22 mouse cellular contexts compared by ENCODE assay signal in the genomic region with DNA sequence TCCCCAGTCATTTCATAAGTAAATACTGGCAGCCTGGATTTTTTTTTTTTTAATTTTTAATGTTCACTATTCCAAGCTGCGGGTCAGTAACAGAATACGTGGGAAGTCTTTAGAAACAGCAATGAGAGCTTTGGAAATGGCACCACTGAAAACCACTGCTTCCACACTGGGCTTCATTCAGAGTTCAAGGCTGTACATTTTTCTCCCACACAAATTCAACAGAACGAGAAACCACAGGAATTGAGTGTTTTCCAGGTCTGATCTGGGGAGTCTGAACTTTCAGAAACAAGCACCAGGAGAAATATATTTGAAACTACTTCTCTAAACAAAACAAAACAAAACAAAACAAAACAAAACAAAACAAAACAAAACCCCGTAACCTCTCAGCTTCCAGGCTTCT.
A peak's percentile ranks its signal among the peaks of the same experiment; 100 is the strongest.
DNase-seq lines count a peak whose midpoint lies in the region; ATAC-seq and TF ChIP-seq lines count a peak whose summit lies in the region.
"Had no signal": no experiment of that assay in that cellular context is flagged by ENCODE, and none has a peak within 500 bp of the region (broad histone marks: within the 10 kb centered on the region; RNA-seq: fewer than 3 reads in every experiment).

No protein-coding gene starts in this region.

- no peak overlapping the region for H3K4me2 ChIP-seq in kidney, postnatal 0 days (ENCODE audit: low read length)
- H3K4me2 ChIP-seq in embryonic facial prominence, embryonic 14.5 days (ENCODE audit: low read depth, low read length): no peak overlapping the region
- H3K4me2 ChIP-seq in hindbrain, embryonic 12.5 days (replicated peaks): no peak overlapping the region
- H3K4me2 ChIP-seq: forebrain, embryonic 13.5 days; heart, embryonic 13.5 days had no signal

- ATAC-seq in kidney, postnatal 0 days (replicated peaks; ENCODE audit: low FRiP score, low read depth): no peak
- ATAC-seq in embryonic facial prominence, embryonic 14.5 days (ENCODE audit: low read depth): no peak; the same call in 1 of the 2 replicates
- no peak for ATAC-seq in hindbrain, embryonic 12.5 days (ENCODE audit: low FRiP score)
- ATAC-seq: forebrain, embryonic 13.5 days; forebrain, postnatal 0 days; hindbrain, embryonic 16.5 days; inflammation-experienced regulatory T-cells, adult 6 months; intestine, postnatal 0 days had no signal

- H3K79me2 ChIP-seq in macrophage (ENCODE audit: inconsistent target): no peaks in the 10 kb centered on the region

- no peak overlapping the region for H3K4me3 ChIP-seq in kidney, postnatal 0 days (replicated peaks; ENCODE audit: low read depth, low read length)
- H3K4me3 ChIP-seq in kidney, adult 2 months (ENCODE audit: insufficient read depth, low read depth, low read length): no peak overlapping the region
- H3K4me3 ChIP-seq in embryonic facial prominence, embryonic 14.5 days (ENCODE audit: low read depth, low read length): no peak overlapping the region
- H3K4me3 ChIP-seq in macrophage (ENCODE audit: inconsistent target): no peak overlapping the region
- H3K4me3 ChIP-seq in hindbrain, embryonic 12.5 days: no peak overlapping the region
- H3K4me3 ChIP-seq: forebrain, embryonic 13.5 days; heart, embryonic 13.5 days had no signal

- DNase-seq in kidney, postnatal 0 days (ENCODE audit: low spot score): peak; percentile 62
- DNase-seq in kidney, adult 2 months: no peak
- DNase-seq in Muller cell, postnatal 12 days (ENCODE audit: inconsistent ontology term): peak; percentile 86
- peak; percentile 68 for DNase-seq in embryonic facial prominence, embryonic 14.5 days (ENCODE audit: low spot score)
- no peak for DNase-seq in left cerebral cortex, postnatal 36 days (ENCODE audit: low spot score in 2 of 2)
- DNase-seq in urinary bladder, postnatal 10 days (ENCODE audit: low spot score): no peak
- DNase-seq: adrenal gland, postnatal 25 days; cerebellum, adult 11-12 months; cerebellum, adult 9-10 months; cerebellum, postnatal 25 days; forebrain, postnatal 0 days; gastrocnemius, postnatal 25 days; heart, adult 11 months; heart, postnatal 36 days had no signal

- no peaks in the 10 kb centered on the region for H3K36me3 ChIP-seq in kidney, postnatal 0 days (ENCODE audit: insufficient read depth, low read length)
- no peaks in the 10 kb centered on the region for H3K36me3 ChIP-seq in kidney, adult 2 months (ENCODE audit: control insufficient read depth, insufficient read depth, low read length)
- H3K36me3 ChIP-seq in embryonic facial prominence, embryonic 14.5 days (ENCODE audit: control insufficient read depth, insufficient read depth, low read length): no peaks in the 10 kb centered on the region
- H3K36me3 ChIP-seq in macrophage (ENCODE audit: inconsistent target): no peaks in the 10 kb centered on the region
- H3K36me3 ChIP-seq in hindbrain, embryonic 12.5 days: no peaks in the 10 kb centered on the region
- H3K36me3 ChIP-seq: G1E; heart, embryonic 13.5 days had no signal

- H3K9ac ChIP-seq in kidney, postnatal 0 days (ENCODE audit: low read depth, low read length): no peak overlapping the region
- H3K9ac ChIP-seq in embryonic facial prominence, embryonic 14.5 days (ENCODE audit: low read depth, low read length): no peak overlapping the region
- H3K9ac ChIP-seq in hindbrain, embryonic 12.5 days: no peak overlapping the region
- H3K9ac ChIP-seq: forebrain, embryonic 13.5 days; forebrain, postnatal 0 days; heart, embryonic 13.5 days had no signal

- WGBS in kidney, postnatal 0 days: 30% methylated on average over 4 of the region's 4 CpGs
- 59% methylated on average over 4 of the region's 4 CpGs for WGBS in kidney, adult 2 months
- 48% methylated on average over 4 of the region's 4 CpGs for WGBS in embryonic facial prominence, embryonic 14.5 days
- WGBS in macrophage (ENCODE audit: missing documents): 89% methylated on average over 4 of the region's 4 CpGs
- WGBS in hindbrain, embryonic 12.5 days: 71% methylated on average over 4 of the region's 4 CpGs

- H3K27ac ChIP-seq in kidney, postnatal 0 days: no peak overlapping the region
- no peak overlapping the region for H3K27ac ChIP-seq in kidney, adult 2 months (ENCODE audit: insufficient read depth, low read depth, low read length)
- H3K27ac ChIP-seq in embryonic facial prominence, embryonic 14.5 days (replicated peaks; ENCODE audit: low read depth, low read length): peak overlapping the region; percentile 45
- H3K27ac ChIP-seq in macrophage: peak overlapping the region; percentile 13; the same call in 1 of the 2 replicates
- H3K27ac ChIP-seq in hindbrain, embryonic 12.5 days: no peak overlapping the region
- H3K27ac ChIP-seq: forebrain, embryonic 13.5 days; heart, embryonic 13.5 days had no signal

- TF ChIP-seq CTCF in kidney, postnatal 0 days (IDR thresholded peaks at IDR 0.05; ENCODE audit: low read depth): no peak
- no peak for TF ChIP-seq CTCF in kidney, adult 2 months (conservative IDR thresholded peaks at IDR 0.05; ENCODE audit: insufficient read depth, insufficient read length, low read depth, low read length)

- no peaks in the 10 kb centered on the region for H3K9me3 ChIP-seq in kidney, postnatal 0 days (replicated peaks; ENCODE audit: low read length)
- H3K9me3 ChIP-seq in embryonic facial prominence, embryonic 14.5 days (ENCODE audit: control insufficient read depth, low read length): no peaks in the 10 kb centered on the region
- H3K9me3 ChIP-seq in hindbrain, embryonic 12.5 days (replicated peaks): no peaks in the 10 kb centered on the region
- H3K9me3 ChIP-seq: forebrain, embryonic 13.5 days; G1E; heart, embryonic 13.5 days had no signal

- 0 out of 2 replicates have a peak, but pooled peaks cover 4% of the 10 kb centered on the region for H3K27me3 ChIP-seq in kidney, postnatal 0 days (ENCODE audit: insufficient read depth, low read length)
- no peaks in the 10 kb centered on the region for H3K27me3 ChIP-seq in kidney, adult 2 months (replicated peaks; ENCODE audit: control insufficient read depth, insufficient read depth, low read length)
- H3K27me3 ChIP-seq in embryonic facial prominence, embryonic 14.5 days (replicated peaks; ENCODE audit: control insufficient read depth, insufficient read depth, low read length): no peaks in the 10 kb centered on the region
- no peaks in the 10 kb centered on the region for H3K27me3 ChIP-seq in hindbrain, embryonic 12.5 days
- H3K27me3 ChIP-seq: forebrain, embryonic 13.5 days had no signal

- intact Hi-C loops in left cerebral cortex, postnatal 36 days (cut with DNase I): no loop called here

- TF ChIP-seq POLR2A in kidney, adult 2 months (IDR thresholded peaks at IDR 0.05; ENCODE audit: low read depth, low read length): no peak

- no peaks in the 10 kb centered on the region for H3K4me1 ChIP-seq in kidney, postnatal 0 days (replicated peaks; ENCODE audit: insufficient read depth, low read length)
- no peaks in the 10 kb centered on the region for H3K4me1 ChIP-seq in kidney, adult 2 months (ENCODE audit: control insufficient read depth, insufficient read depth, low read length)
- peaks cover 15% of the 10 kb centered on the region for H3K4me1 ChIP-seq in embryonic facial prominence, embryonic 14.5 days (ENCODE audit: control insufficient read depth, insufficient read depth, low read length)
- H3K4me1 ChIP-seq in hindbrain, embryonic 12.5 days: peaks cover 18% of the 10 kb centered on the region

Comparison
In these comparisons a context has a peak if more than half of its experiments do, and no peak if none do; other contexts are left out.
1. DNase-seq: peak in kidney, postnatal 0 days (single experiment), Muller cell, postnatal 12 days (single experiment) and embryonic facial prominence, embryonic 14.5 days (single experiment); none in kidney, adult 2 months (single experiment), left cerebral cortex, postnatal 36 days (0 of 2) and urinary bladder, postnatal 10 days (single experiment).
2. H3K27ac ChIP-seq: peak in embryonic facial prominence, embryonic 14.5 days (single experiment) and macrophage (single experiment); none in kidney, postnatal 0 days (single experiment), kidney, adult 2 months (single experiment) and hindbrain, embryonic 12.5 days (single experiment).